Mouse (Mus musculus): Measurements from ENCODE around the gene Nsun6. TPM values are rescaled to one million over a fixed set of nuclear protein-coding genes. Genes with fewer than 3 reads are reported as not detected.

Nsun6 gene
- polyA plus RNA-seq, 1 experiment: 4.6 TPM

DNA sequence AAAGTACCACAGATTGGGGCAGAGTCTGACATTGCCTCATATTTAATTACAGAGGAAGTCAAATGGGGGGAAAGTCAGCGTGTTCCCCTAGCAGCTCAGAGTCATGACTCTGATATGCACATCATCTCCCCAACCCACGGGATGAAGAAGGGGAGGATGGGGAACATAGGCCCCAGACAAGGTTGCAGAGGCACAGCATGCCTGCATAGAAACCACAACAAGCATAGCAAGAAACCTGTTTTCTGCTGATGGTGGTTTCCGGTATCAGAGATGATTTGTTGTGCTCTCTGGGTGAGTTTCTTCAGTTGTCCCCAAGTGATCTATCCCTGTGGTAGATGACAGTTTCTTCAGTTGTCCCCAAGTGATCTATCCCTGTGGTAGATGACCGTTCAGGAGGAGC lies 62.3 kb downstream of the Nsun6 start:
- H3K4me3 ChIP-seq (replicated peaks; ENCODE audit: insufficient read depth, low read depth, low read length): no peak overlapping the region
- H3K27ac ChIP-seq (ENCODE audit: insufficient read depth, low read length): no peak overlapping the region
- no peak for TF ChIP-seq CTCF (IDR thresholded peaks at IDR 0.05; ENCODE audit: borderline replicate concordance, insufficient read depth, low read depth, low read length)
- TF ChIP-seq POLR2A (IDR thresholded peaks at IDR 0.05; ENCODE audit: borderline replicate concordance, insufficient read depth, low read length): no peak
- WGBS: 84% methylated on average over 4 of the region's 4 CpGs
- no peaks in the 10 kb centered on the region for H3K4me1 ChIP-seq (ENCODE audit: control insufficient read depth, insufficient read depth, low read length)
- no peak for DNase-seq
- no peaks in the 10 kb centered on the region for H3K27me3 ChIP-seq (ENCODE audit: control insufficient read depth, insufficient read depth, low read length)

DNA sequence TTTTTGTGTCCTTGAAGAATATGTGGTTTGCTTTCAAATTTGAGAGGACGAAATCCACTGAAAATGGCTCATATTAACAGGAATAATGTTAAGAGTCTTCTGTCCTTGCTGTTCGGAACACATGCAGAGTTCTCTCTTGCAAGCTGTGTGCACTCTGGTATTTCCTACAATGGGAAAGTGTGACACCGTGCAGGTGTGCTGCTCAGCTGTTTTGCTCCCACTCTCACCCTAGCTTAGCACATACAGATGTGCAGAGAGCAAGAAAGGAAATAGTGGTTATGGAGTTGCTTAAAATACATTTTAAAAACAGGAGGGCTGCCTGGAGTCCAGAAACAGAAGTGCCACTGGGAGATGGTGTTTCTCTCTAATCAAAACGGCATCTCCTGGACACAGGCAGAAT lies 65.5 kb downstream of the Nsun6 start:
- H3K27me3 ChIP-seq (ENCODE audit: control insufficient read depth, insufficient read depth, low read length): no peaks in the 10 kb centered on the region
- no peak overlapping the region for H3K4me3 ChIP-seq (replicated peaks; ENCODE audit: insufficient read depth, low read depth, low read length)
- TF ChIP-seq POLR2A (IDR thresholded peaks at IDR 0.05; ENCODE audit: borderline replicate concordance, insufficient read depth, low read length) (no peak), CTCF (IDR thresholded peaks at IDR 0.05; ENCODE audit: borderline replicate concordance, insufficient read depth, low read depth, low read length) (no peak)
- 91% methylated on average over 4 of the region's 4 CpGs for WGBS
- no peaks in the 10 kb centered on the region for H3K4me1 ChIP-seq (ENCODE audit: control insufficient read depth, insufficient read depth, low read length)
- DNase-seq: no peak
- H3K27ac ChIP-seq (ENCODE audit: insufficient read depth, low read length): no peak overlapping the region

GRCm38 (mm10) chr2:14988451-14988850 lies 66.4 kb downstream of the Nsun6 start:
- no peak overlapping the region for H3K27ac ChIP-seq (ENCODE audit: insufficient read depth, low read length)
- no peak for TF ChIP-seq POLR2A (IDR thresholded peaks at IDR 0.05; ENCODE audit: borderline replicate concordance, insufficient read depth, low read length)
- DNase-seq: no peak
- no peaks in the 10 kb centered on the region for H3K4me1 ChIP-seq (ENCODE audit: control insufficient read depth, insufficient read depth, low read length)
- WGBS: 83% methylated on average over 4 of the region's 4 CpGs
- H3K27me3 ChIP-seq (ENCODE audit: control insufficient read depth, insufficient read depth, low read length): no peaks in the 10 kb centered on the region
- no peak overlapping the region for H3K4me3 ChIP-seq (replicated peaks; ENCODE audit: insufficient read depth, low read depth, low read length)

DNA sequence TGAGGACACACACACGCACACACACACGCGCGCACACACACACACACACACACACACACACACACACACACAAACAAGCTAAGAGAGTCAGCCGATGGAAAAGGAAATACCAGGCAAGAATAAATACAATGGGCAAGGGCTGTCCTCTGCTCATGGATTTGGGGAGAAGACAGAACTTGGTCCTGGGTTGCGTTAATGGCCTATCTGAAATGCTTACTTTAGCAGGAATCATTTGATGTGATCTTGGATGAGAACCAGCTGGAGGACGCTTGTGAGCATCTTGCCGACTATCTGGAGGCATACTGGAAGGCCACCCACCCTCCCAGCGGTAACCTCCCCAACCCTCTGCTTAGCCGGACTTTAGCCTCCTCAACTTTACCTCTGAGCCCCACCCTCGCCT lies 70.8 kb downstream of the Nsun6 start:
- DNase-seq: no peak
- TF ChIP-seq POLR2A (IDR thresholded peaks at IDR 0.05; ENCODE audit: borderline replicate concordance, insufficient read depth, low read length) (no peak), CTCF (IDR thresholded peaks at IDR 0.05; ENCODE audit: borderline replicate concordance, insufficient read depth, low read depth, low read length) (no peak)
- Histone ChIP-seq H3K27me3 (ENCODE audit: control insufficient read depth, insufficient read depth, low read length) (no peaks in the 10 kb centered on the region), H3K4me1 (ENCODE audit: control insufficient read depth, insufficient read depth, low read length) (no peaks in the 10 kb centered on the region), H3K27ac (ENCODE audit: insufficient read depth, low read length) (no peak overlapping the region), H3K4me3 (replicated peaks; ENCODE audit: insufficient read depth, low read depth, low read length) (no peak overlapping the region)
- 84% methylated on average over 11 of the region's 11 CpGs for WGBS

DNA sequence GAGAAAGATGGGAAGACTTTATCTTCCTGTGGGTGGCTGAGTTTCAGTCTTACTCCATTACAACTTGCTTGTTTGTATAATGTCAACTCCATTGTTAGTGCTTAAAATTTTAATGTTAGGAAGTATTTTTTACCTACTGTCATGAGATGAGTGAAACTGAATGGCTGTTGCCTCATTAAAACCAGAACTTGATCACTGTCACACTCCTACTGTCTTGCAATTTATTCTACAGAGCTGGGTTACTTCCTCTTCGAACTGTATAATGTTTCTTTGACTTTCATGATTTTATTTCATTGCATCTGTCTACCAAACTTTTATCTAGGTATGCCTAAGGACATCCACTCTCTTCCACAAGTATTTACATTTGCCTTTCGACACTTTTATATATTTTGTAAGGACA lies 93.4 kb downstream of the Nsun6 start:
- no peak for DNase-seq
- H3K27me3 ChIP-seq (ENCODE audit: control insufficient read depth, insufficient read depth, low read length): no peaks in the 10 kb centered on the region
- no peaks in the 10 kb centered on the region for H3K4me1 ChIP-seq (ENCODE audit: control insufficient read depth, insufficient read depth, low read length)
- H3K27ac ChIP-seq (ENCODE audit: insufficient read depth, low read length): no peak overlapping the region
- WGBS: 83% methylated on average over 2 of the region's 2 CpGs
- no peak overlapping the region for H3K4me3 ChIP-seq (replicated peaks; ENCODE audit: insufficient read depth, low read depth, low read length)
- TF ChIP-seq CTCF (IDR thresholded peaks at IDR 0.05; ENCODE audit: borderline replicate concordance, insufficient read depth, low read depth, low read length) (no peak), POLR2A (IDR thresholded peaks at IDR 0.05; ENCODE audit: borderline replicate concordance, insufficient read depth, low read length) (no peak)

- H3K4me3 ChIP-seq (replicated peaks; ENCODE audit: insufficient read depth, low read depth, low read length): no peak overlapping the region
- no peaks in the 10 kb centered on the region for H3K4me1 ChIP-seq (ENCODE audit: control insufficient read depth, insufficient read depth, low read length)
- no peaks in the 10 kb centered on the region for H3K27me3 ChIP-seq (ENCODE audit: control insufficient read depth, insufficient read depth, low read length)
- 72% methylated on average over 1 of the region's 1 CpGs for WGBS
- DNase-seq: no peak
- no peak overlapping the region for H3K27ac ChIP-seq (ENCODE audit: insufficient read depth, low read length)
- no peak for TF ChIP-seq POLR2A (IDR thresholded peaks at IDR 0.05; ENCODE audit: borderline replicate concordance, insufficient read depth, low read length)
- no peak for TF ChIP-seq CTCF (IDR thresholded peaks at IDR 0.05; ENCODE audit: borderline replicate concordance, insufficient read depth, low read depth, low read length)
Observed at GRCm38 (mm10) chr2:14960963-14961488, 93.8 kb downstream of the Nsun6 start.

GRCm38 (mm10) chr2:14953090-14953489 lies 101.8 kb downstream of the Nsun6 start:
- WGBS: 25% methylated on average over 2 of the region's 2 CpGs
- no peak for DNase-seq
- TF ChIP-seq POLR2A (IDR thresholded peaks at IDR 0.05; ENCODE audit: borderline replicate concordance, insufficient read depth, low read length): no peak
- TF ChIP-seq CTCF (IDR thresholded peaks at IDR 0.05; ENCODE audit: borderline replicate concordance, insufficient read depth, low read depth, low read length): no peak
- Histone ChIP-seq H3K27me3 (ENCODE audit: control insufficient read depth, insufficient read depth, low read length) (no peaks in the 10 kb centered on the region), H3K4me1 (ENCODE audit: control insufficient read depth, insufficient read depth, low read length) (no peaks in the 10 kb centered on the region), H3K27ac (ENCODE audit: insufficient read depth, low read length) (no peak overlapping the region), H3K4me3 (replicated peaks; ENCODE audit: insufficient read depth, low read depth, low read length) (no peak overlapping the region)

Other genes with a start within 250 kb of the Nsun6 start
- 23.3 and 23.7 TPM in 2 replicates for gene Arl5b, start 5.7 kb downstream of the Nsun6 start, polyA plus RNA-seq (2012; rRNA removed)